Mouse (Mus musculus) E14TG2a.4 (cell line): ENCODE results near the gene Gls2.

ENCODE experiments used
- H3K27me3 ChIP-seq: 2 replicates; pipeline ENCODE4 v1.6.1; 2014; ENCODE audit warnings: low read length, control low read depth; ENCODE audit not compliant: insufficient read depth
- H3K36me3 ChIP-seq: 2 replicates; pipeline ENCODE4 v1.6.1; 2014; ENCODE audit warnings: low read length, control low read depth; ENCODE audit not compliant: insufficient read depth
- H3K4me1 ChIP-seq: replicated peaks from 2 replicates; pipeline ENCODE4 v1.6.1; 2014; ENCODE audit warnings: low read depth, low read length, control low read depth
- H3K4me3 ChIP-seq: replicated peaks from 2 replicates; pipeline ENCODE4 v1.5.1; 2014; ENCODE audit warnings: mild to moderate bottlenecking, low read length
- H3K9me3 ChIP-seq: 2 replicates; pipeline ENCODE4 v1.6.1; 2014; ENCODE audit warnings: low read length, control low read depth
- CTCF ChIP-seq: conservative IDR thresholded peaks from 2 replicates; pipeline ENCODE4 v1.5.1; 2014; ENCODE audit warnings: low read length
- NANOG ChIP-seq: IDR thresholded peaks from 2 replicates; pipeline ENCODE4 v1.6.1; 2014; ENCODE audit warnings: borderline replicate concordance, low read length, mixed read lengths
- POU5F1 ChIP-seq: IDR thresholded peaks from 2 replicates; pipeline ENCODE4 v1.6.1; 2014; ENCODE audit warnings: low read length, borderline replicate concordance

Gene Gls2

GRCm38 (mm10) chr10:128175302-128175701 lies 19.0 kb upstream of the Gls2 start:
- TF ChIP-seq CTCF (no peak), NANOG (no peak), POU5F1 (no peak)
- Histone ChIP-seq H3K27me3 (no peaks in the 10 kb centered on the region), H3K36me3 (no peaks in the 10 kb centered on the region), H3K4me3 (peak overlapping the region; percentile 77), H3K9me3 (no peaks in the 10 kb centered on the region), H3K4me1 (peaks cover 63% of the 10 kb centered on the region)

- no peaks in the 10 kb centered on the region for H3K36me3 ChIP-seq
- H3K4me1 ChIP-seq: peaks cover 63% of the 10 kb centered on the region
- TF ChIP-seq POU5F1: no peak
- TF ChIP-seq NANOG: no peak
- TF ChIP-seq CTCF: no peak
- peak overlapping the region; percentile 77 for H3K4me3 ChIP-seq
- H3K9me3 ChIP-seq: no peaks in the 10 kb centered on the region
- H3K27me3 ChIP-seq: no peaks in the 10 kb centered on the region
Measured at GRCm38 (mm10) chr10:128175996-128176755, 18.1 kb upstream of the Gls2 start.

- Histone ChIP-seq H3K9me3 (no peaks in the 10 kb centered on the region), H3K27me3 (no peaks in the 10 kb centered on the region), H3K36me3 (no peaks in the 10 kb centered on the region), H3K4me3 (no peak overlapping the region), H3K4me1 (peaks cover 63% of the 10 kb centered on the region)
- no peak for TF ChIP-seq POU5F1
- no peak for TF ChIP-seq NANOG
- TF ChIP-seq CTCF: no peak
Measured at GRCm38 (mm10) chr10:128177316-128177715, 16.9 kb upstream of the Gls2 start.

- Histone ChIP-seq H3K36me3 (no peaks in the 10 kb centered on the region), H3K9me3 (no peaks in the 10 kb centered on the region), H3K27me3 (no peaks in the 10 kb centered on the region), H3K4me3 (peak within 1 kb of the TSS; percentile 56), H3K4me1 (peaks cover 64% of the 10 kb centered on the region)
- TF ChIP-seq NANOG: no peak
- no peak for TF ChIP-seq CTCF
- no peak for TF ChIP-seq POU5F1
Measured at GRCm38 (mm10) chr10:128179989-128180388, 14.3 kb upstream of the Gls2 start, which contains the start of gene Rbms2. Rbms2 (minus strand) TSS chr10:128180297.

GRCm38 (mm10) chr10:128184296-128184695 lies 10.0 kb upstream of the Gls2 start:
- Histone ChIP-seq H3K4me1 (peaks cover 66% of the 10 kb centered on the region), H3K9me3 (no peaks in the 10 kb centered on the region), H3K27me3 (no peaks in the 10 kb centered on the region), H3K36me3 (no peaks in the 10 kb centered on the region), H3K4me3 (no peak overlapping the region)
- TF ChIP-seq POU5F1 (no peak), CTCF (no peak), NANOG (no peak)

- H3K36me3 ChIP-seq: no peaks in the 10 kb centered on the region
- H3K4me3 ChIP-seq: peak overlapping the region; percentile 41
- H3K9me3 ChIP-seq: no peaks in the 10 kb centered on the region
- no peaks in the 10 kb centered on the region for H3K27me3 ChIP-seq
- TF ChIP-seq CTCF (no peak), POU5F1 (no peak), NANOG (no peak)
- peaks cover 55% of the 10 kb centered on the region for H3K4me1 ChIP-seq
Measured at GRCm38 (mm10) chr10:128185277-128185940, 8.8 kb upstream of the Gls2 start.

- H3K27me3 ChIP-seq: no peaks in the 10 kb centered on the region
- H3K36me3 ChIP-seq: no peaks in the 10 kb centered on the region
- no peak overlapping the region for H3K4me3 ChIP-seq
- peaks cover 51% of the 10 kb centered on the region for H3K4me1 ChIP-seq
- TF ChIP-seq POU5F1: no peak
- peak; percentile 96 for TF ChIP-seq CTCF
- no peaks in the 10 kb centered on the region for H3K9me3 ChIP-seq
Measured at GRCm38 (mm10) chr10:128185959-128186358, 8.3 kb upstream of the Gls2 start.

GRCm38 (mm10) chr10:128187181-128187605 lies 7.1 kb upstream of the Gls2 start:
- Histone ChIP-seq H3K27me3 (no peaks in the 10 kb centered on the region), H3K4me1 (peaks cover 49% of the 10 kb centered on the region), H3K36me3 (no peaks in the 10 kb centered on the region), H3K4me3 (peak overlapping the region; percentile 37; the same call in 1 of the 2 replicates), H3K9me3 (no peaks in the 10 kb centered on the region)
- no peak for TF ChIP-seq CTCF
- peak; percentile 56; the same call in 1 of the 2 replicates for TF ChIP-seq NANOG
